Mouse (Mus musculus) kidney, postnatal 36 days (tissue): ENCODE results near the gene Ccser1.

Source experiments
- DNase-seq, 2 experiments: peaks; one replicate each; pipeline ENCODE4 v3.0.0; 2021 to 2022; ENCODE audit warnings: mixed read lengths in 2 of 2

The Ccser1 gene

DNA sequence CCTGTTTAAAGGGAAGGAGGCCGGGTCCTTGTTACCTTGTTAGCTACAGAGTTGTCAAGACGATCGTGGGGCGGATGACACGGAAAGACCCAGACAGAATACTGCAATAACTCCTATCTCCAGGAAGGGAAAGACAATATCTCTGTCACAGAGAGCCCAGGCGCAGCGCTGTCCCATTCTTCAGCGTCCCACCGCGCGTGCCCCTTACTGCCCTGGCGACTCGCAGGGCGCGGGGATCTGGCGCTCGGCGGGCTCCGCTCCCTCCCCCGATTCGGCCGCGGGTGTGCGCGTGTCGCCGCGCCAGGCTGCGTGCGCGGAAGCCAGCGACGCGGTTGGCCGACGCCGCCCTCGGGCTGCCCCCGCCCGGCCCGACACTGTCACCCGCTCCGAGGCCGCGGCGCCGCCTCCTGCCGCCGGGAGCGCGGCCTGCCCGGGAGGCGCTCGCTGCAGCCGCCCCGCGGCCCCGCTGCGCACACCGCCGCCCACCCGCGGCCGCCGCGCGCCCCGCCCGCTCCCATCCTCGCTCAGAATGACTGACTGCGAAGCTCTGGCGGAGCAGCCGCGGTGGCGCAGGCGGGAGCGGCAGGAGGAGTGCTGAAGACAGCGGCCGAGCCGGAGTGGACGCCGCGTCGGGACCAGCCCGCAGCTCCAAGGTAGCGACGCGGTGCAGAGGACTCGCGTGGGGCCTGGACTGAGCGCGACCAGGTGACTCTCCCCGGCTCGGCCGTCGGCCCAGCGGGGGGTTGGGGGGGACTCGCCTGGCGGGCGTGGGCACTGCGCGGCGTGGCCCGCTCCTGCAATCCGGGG lies at the start of gene Ccser1:
Gene Ccser1 (plus strand): TSS at position 376 of the 807 bp plus-strand sequence.
- DNase-seq: peak; percentile 58 to 81

DNA sequence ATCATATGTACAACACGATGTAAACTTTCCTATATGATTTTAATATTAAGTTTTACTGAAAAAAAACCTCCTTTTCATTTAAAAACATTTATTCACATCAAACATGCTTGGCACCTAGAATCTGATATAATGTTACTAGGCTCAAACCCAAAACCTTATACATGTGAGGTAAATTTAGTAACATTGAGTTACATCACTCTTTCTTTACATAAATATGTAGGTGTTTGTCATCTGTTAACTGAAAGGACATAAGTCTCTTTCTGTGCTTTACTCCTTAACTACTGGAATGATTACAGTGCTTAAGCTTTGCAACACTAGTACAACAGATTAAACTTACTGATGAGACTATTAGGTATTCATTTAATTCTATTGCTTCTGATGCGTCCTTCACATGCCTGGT lies 43.7 kb upstream of the Ccser1 start:
- no peak for DNase-seq

DNA sequence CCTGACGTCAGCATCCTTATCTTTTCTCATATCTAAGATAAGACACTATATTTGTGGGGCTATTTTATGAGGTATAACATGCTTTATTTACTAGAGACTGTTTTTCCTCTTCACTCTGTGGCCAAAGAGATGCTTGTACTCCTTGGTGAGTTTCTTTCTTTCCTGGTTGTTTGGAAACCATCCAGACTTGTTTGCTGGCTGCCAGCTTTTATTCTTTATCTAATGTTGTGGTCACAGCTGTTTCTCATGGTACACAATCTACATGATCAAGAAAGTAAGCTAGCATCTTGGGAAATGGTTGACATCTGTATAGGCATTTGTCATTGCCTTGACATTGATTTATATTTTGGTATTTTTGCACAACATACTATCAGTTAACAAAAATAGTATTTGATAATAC lies 37.1 kb upstream of the Ccser1 start:
- no peak for DNase-seq

DNA sequence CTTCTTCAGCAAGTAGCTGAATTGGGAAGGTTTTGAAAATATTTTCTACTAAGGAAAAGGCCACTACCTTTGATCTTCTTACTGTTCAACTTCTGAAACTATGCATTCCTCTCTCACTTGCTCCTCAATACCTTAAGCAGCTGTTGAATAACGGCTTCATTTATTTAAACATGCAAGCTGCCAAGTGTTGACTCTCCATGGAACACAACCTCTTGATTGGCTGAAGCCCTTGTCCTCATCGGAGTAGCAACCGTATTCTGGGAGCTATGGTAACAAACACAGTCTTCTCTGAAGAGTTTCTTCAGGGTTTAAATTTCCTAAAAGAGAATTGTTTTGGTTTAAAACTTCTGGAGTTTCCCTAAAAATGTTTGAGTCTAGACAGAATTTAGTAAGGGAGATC lies 27.2 kb upstream of the Ccser1 start:
- DNase-seq: no peak

DNA sequence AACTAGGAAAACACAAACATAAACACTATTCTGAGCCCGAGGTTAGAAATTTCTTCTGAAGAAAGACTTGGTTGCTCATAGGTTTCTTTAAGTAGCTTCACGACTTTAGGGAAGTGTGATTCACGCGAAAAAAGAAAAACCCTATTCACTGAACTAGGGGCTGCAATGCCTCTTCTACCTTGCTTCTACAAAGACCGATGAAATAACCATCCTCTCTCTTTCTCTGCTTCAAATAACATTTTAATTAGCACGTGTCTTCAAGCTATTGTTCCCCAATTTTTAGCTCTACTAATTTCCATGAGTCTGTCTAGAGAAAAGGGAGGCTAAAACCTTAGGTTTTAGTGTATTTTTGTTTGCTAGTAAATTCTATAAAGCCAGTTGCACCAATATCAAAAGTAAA lies 25.5 kb upstream of the Ccser1 start:
- no peak for DNase-seq

DNA sequence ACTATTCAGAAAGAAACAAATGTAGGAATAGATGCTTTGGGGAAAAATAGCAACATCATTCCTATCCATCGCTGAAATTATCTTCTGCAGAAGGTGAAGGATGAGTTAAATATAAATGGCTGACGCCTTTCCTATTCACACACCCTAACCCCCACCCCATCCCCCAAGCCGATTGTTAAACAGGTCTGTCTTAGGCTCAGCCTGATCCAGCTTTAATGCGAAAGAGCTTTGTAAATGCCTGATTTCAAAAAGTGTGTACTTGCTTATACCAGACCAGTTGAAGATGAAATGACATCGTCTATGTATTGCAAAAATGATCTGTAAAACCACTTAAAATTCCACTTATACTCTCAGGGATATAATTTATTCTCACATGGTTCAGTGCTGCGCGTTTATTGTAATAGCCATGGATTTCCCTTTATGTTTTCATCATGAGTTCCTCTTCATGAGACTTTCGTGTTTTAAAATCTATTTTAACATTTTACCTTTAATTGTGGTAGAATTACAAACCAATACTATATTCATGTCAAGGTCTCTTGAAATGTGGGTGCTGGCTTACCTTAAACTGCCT lies 25.0 kb upstream of the Ccser1 start:
- DNase-seq: no peak

DNA sequence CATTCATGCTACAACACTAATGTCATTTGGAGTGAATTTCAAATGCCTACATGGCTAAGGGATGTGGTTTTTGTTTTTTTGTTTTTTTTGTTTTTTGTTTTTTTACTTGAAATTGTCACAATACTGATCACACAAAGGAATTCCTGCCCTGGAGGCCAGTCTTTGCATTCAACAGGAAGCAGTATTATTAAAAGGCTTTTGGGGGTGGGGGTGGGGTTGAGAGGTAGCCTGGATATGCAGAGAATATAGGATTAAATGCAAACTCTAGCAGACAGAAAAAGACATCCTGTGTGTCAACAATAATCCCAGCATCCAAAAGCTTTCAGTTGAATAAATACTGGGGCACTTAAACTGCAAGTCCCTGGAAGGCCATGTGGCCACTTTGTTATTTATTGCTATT lies 24.4 kb upstream of the Ccser1 start:
- DNase-seq: no peak

DNA sequence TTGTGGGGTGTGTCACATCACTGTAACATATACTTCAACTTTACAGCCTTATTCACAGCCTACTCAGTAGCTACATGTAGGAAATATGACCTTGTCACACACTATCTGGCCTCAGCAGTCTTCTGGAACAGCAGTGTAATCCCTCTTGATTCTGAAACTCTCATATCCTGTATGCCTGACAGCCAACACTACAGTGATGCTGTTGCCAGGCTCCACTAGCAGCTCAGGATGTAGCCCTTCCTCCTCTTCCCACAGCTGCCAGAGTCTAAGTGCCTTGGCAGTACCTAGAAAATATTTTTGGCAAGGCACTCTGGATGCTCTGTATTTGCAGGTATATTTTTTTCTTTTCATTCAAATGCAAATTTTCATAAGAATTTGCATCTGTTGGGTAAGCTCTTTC lies 18.0 kb upstream of the Ccser1 start:
- no peak for DNase-seq

DNA sequence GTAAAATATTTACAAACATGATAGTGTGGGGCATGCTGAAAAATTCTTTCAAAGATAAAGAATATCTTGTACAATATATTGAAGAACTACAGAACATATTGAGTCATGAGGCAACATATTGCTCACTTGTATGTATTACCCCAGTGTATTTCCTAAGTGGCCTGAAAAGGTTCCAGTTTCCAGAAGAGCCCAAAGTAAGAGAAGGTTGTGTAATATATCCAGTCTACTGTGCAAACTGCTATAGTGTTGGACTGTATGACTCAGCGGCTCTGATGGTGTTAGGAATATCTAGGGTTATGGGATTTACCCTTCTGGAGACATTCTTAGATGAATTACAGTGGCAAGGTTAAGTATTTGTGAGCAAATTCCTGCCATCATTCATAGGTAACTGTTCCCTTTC lies 13.2 kb upstream of the Ccser1 start:
- no peak for DNase-seq

DNA sequence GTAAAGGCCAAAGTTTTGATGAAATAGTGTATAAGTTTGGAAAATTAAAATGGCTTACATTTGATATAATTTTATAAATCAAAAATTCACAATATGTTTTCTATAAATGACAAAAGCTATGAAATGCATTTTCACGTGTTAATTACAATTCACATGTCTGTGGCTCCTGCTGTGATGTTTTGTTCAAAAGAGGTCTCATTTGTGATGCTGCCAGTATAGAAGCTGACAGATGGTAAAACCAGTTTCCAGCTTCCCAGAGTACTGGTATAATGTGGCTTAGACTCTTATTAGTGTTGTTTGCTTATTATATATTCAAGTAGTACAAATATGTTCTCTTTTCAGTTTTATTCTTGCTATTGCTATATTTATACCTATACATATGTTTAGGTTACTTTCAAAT lies 4.0 kb upstream of the Ccser1 start:
- no peak for DNase-seq

DNA sequence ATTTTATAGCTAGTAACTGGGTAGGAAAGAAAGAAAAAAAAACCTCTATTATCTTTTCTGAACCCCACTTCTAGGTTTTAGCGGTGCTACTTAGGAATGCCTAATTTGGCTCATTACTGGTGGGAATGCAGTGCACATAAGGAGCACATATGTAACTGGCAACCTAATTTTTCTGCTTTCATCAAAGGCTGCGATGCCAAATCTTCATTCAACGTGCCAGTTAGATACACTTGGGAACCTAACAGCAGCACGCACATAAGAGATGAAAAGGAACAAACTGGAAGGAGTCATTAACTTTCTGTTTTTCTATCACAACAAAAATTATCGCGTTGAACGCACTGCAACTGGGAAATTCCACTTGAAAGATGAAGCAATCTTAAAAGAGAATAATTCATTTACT lies 2.6 kb upstream of the Ccser1 start:
- no peak for DNase-seq

DNA sequence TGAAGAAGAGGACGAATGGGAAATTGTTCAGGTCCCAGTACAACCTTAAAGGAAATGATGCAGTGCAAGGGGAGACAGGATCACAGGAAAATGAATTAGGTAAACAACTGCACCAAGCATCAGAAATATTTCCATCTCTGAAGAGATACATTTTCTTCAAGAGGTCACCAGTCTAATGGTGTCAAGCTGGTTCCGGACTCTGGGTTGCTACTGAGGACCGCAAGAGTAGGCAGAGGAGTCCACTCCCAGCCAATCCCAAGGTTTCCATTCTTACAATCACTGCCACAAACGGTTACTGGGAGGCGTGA lies 529 bp upstream of the Ccser1 start:
- DNase-seq: no peak

DNA sequence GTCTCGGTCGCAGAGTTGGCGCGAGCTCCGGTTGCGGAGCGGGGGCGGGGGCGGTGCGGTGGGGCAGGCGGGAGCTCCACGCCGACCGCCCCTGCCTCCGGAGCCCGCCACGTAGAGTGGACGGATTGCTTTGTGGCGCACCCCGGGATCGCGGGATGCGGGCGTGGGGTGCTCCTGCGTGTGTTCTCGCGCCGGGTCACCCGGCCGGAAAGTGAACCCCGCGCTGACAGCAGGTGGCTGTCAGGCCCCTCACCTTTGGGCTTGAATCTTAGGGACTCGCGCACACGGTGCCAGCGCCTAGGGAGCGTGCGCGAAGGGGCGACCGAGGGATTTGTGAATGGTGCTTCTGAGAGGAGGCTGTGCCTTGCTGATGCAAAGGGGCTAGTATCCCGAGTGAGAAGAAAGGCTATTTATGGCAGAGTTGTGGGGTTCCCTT lies 650 bp downstream of the Ccser1 start:
- peak; percentile 14 to 58 for DNase-seq

DNA sequence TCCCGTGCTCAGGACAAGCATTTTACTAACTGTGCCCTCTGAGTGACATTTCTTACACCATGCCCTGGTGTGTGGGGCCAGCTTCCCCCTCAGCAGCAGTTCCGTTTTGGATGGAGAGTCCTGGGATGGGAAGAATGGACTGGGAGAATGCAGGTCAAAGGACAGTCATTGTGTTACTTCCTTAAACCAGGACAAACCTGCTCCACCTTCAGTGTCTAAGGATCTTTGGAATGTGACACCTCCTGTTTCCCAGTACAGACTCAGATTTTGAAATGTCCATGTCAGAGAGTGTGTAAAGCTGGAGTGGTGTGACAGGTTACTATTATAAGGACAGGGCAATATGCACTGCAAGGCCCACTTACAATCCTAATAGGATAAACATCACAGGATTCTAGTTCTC lies 8.9 kb downstream of the Ccser1 start:
- no peak for DNase-seq

DNA sequence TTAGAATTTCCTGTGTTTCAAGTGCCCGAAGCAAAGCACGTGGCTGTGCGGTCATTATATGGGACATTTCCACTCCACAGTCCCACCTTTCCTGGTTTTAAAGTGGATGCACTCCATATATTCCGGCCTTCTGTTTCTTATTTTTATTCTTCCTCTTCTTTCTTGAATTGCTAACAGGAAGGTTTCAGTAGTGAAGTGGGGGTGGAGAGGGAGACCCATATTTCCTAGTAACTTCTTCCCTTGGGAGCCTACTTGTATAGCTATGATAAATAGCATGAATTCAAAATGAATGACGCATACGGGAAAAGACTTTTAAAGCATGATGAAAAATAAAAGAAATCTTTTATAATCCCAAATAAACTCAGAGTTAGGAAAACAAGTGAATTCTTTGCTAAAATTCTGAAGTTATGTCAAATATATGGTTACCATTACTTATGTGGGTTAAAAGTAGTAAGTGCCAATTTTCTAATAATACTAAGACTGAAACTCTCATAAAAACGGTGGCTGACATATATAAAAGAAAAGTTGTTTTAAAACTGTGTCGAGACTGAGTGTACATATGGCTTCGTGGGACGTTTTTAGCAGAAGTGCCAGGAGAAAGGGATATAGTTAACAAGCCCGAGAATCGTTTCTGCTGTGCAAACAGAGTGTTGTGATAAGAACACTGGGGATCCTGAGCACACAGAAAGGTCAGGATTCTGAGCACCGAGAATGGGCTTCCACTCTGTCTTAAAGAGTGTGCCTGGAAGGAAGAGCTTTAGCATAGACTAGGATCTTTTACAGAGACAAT lies 11.7 kb downstream of the Ccser1 start:
- DNase-seq: no peak

DNA sequence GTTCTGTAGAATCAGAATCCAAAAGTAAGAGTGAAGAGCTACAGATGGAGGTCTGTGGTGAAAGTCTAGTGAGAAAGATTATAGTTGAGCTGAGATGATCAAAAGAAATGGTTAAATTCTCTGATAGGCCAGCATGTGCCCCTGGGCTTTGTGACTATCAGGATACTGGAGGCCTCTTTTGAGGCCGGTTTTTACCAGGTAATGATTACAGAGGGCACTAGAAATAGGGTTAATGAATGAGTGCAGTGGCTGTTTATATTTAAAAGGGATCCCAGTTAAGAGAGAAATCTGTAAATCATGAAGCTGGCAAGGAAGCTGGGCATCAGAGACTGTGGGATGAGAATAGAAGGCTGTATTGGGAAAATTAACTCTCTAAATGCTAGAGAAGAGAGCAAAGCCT lies 23.2 kb downstream of the Ccser1 start:
- DNase-seq: peak; percentile 7 to 33

DNA sequence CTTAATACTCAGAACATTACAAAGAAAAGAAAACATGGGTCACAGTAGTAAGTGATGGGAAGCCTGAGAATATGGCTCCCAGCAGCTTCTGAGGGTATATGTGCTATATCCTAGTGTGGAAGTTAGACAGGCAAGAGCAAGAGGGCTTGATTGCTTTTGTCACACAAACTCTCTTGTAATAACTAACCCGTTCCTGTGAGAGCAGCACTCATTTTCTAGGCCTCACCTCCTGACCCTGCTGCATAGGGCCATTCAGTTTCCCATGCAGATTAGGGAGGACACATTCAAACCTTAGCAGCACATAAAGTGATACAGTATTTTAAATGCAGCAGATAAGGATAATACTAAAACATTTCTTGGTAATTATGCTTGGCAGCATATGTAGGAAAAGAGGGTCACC lies 25.9 kb downstream of the Ccser1 start:
- peak in 1 of 2 experiments; percentile 6 for DNase-seq

DNA sequence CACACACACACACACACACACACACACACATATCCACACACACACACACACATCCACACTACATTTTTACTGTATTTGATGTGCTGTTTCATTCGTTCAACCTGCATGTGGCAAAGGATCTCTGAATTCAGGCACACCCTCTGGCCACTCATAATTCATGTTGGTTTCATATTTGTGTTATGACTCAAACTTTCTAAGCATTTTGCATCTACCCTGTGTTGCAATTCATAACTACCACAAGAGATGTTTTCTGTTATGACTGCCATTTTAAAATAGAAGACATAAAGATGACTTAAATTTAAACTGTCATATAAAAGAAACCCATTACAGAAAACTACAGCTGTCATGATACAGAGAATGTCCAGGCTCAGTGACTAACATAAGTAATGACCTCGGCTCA lies 26.5 kb downstream of the Ccser1 start:
- no peak for DNase-seq

DNA sequence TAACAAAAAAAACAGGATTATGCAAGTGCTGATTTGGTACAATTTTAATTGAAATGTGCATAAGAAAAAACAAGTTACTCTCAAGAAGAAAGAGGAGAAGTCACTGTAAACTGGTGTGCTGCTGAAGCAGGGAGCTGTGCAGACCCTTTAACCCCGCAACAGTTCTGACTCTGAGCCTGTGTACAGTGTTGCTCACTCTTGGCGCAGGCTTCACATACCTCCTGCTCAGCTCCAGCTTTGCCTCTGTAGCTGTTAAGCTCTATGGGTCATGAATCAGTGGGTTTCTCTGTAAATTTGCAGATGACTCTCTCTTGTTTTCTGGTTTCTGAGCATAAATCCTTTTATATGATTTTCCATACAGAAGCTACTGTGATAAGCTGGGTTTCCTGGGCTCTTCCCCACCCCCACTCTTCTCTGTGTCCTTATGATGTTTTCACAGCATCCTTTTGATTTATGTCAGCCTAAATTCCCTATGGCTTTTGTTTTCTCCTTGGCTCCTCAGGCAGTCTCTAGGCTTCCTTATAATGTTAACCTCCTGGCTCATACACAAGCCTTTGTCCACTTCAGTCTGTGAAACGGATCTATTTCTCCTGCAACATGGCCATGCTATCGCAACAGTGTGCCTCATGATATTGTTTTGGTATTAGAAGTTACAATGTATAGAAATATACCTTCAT lies 30.1 kb downstream of the Ccser1 start:
- DNase-seq: peak in 1 of 2 experiments; percentile 10

DNA sequence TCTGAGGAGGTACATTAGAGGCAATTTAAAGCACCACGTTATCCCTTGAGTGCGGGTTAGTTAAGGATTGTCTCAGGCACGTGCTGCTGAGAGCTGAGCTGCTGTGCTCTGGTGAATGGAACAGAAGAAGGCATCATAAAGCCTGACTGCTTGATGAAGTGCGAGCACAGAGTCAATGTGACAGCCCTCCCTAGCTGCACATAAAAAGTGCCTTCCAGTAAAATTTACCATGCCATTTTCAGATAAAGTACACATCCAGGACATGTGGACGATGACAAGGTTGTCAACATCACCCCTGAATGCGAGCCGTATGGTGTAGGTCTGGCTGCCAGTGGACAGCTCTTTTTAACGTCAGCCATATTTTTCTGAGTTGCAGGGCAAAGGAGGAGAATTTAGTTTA lies 35.6 kb downstream of the Ccser1 start:
- DNase-seq: no peak

DNA sequence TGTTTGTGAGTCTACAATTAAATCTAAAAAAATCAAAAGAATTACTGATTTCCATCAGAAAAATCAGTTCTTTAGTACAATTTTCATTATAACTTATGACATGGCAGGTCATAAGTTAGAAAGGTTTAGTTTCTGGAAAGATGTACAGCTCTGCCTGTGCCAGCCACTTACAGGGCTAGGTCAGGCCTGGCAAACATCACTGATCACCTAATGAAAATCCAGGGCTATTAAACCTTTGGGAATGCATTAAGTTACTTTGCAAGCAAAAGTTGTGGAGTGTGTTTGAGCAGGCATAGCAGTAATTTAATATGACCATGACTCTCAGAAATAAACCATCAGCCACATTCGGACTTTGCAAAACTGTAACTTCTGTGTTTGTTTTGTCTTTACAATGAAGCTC lies 36.4 kb downstream of the Ccser1 start:
- no peak for DNase-seq

DNA sequence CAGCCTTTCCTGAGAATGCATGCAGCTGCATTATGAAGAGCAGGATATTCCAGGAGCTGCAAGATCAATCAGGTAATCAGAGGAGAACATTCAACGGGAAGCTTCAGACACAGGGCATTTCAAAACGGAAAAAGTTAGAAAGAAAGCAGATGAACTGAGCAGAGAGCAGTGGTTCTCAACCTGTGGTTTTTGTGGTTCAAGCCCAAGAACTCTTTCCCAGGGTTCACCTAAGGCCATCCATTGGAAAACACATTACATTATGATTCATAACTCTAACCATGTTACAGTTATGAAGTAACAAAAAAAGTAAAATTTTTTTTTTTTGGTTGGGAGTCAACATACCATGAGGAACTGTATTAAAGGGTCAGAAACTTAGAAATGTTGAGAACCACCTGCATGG lies 37.6 kb downstream of the Ccser1 start:
- DNase-seq: no peak

DNA sequence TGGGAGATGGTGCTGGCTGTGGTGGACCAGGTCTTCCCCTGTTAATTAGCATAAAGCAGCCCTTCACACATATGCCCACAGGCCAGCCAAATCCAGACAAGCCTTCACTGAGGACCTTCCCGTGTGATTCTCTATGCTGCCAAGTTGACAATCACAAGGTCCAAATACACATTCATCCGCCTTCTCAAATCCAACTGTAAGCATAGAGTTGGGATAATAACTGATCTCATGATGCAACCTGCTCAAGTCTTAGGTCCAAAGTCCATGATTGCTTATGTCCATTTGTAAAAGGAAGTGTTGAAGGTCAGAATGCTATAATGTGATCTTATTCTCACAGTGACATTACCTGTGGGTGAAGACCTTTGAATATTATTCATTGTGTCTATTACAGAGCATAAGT lies 43.4 kb downstream of the Ccser1 start:
- no peak for DNase-seq

DNA sequence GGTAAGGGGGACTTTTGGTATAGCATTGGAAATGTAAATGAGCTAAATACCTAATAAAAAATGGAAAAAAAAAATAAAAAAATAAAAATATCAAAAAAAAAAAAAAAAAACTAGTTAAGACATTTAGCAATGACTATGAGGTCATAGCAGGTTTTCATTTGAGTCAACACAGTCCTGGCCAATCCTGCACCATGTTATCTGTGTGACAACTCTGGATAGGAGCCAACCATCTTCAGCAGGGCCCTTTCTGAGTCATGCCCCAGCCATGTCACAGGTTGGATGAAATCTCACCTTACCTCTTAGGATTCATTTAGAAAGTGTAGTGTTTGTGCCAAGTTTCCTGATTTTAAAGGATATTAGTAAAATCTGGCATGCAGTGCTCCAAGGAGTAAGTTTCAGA lies 45.2 kb downstream of the Ccser1 start:
- no peak for DNase-seq
